Comparison of ENCODE assay signal across 13 mouse cellular contexts in genomic region chr17:27941698-27942097, GRCm38 (mm10). TPM values are rescaled to one million over a fixed set of nuclear protein-coding genes. Genes with fewer than 3 reads are reported as not detected.
A peak's percentile ranks its signal among the peaks of the same experiment; 100 is the strongest.
DNase-seq lines count a peak whose midpoint lies in the region; ATAC-seq lines count a peak whose summit lies in the region.
"Had no signal": no experiment of that assay in that cellular context is flagged by ENCODE, and none has a peak within 500 bp of the region (broad histone marks: within the 10 kb centered on the region; RNA-seq: fewer than 3 reads in every experiment).

No protein-coding gene starts in this region.

- H3K36me3 ChIP-seq in stomach, embryonic 16.5 days (ENCODE audit: control insufficient read depth, insufficient read depth, low read length) = no peaks in the 10 kb centered on the region
- H3K36me3 ChIP-seq: embryonic facial prominence, embryonic 12.5 days; forebrain, embryonic 10.5 days had no signal

- peak; percentile 86 for DNase-seq in heart, adult 11 months
- no peak for DNase-seq in heart, postnatal 14 days
- peak; percentile 51 for DNase-seq in lung, postnatal 10 days
- DNase-seq in lung, adult 18-20 months = no peak
- peak; percentile 59 for DNase-seq in cerebellum, adult 9-10 months
- no peak for DNase-seq in urinary bladder, postnatal 4 days (ENCODE audit: low spot score in 2 of 2)
- DNase-seq in adrenal gland, postnatal 25 days = no peak
- DNase-seq: liver, postnatal 0 days; retina, postnatal 1 day had no signal

- no peak for ATAC-seq in stomach, embryonic 16.5 days (ENCODE audit: insufficient read depth, low FRiP score)
- ATAC-seq: activated CD4-positive, CD25-positive, alpha-beta regulatory T cell, adult 4 months; liver, postnatal 0 days had no signal

- H3K9me3 ChIP-seq in stomach, embryonic 16.5 days (replicated peaks; ENCODE audit: control insufficient read depth, low read length) = no peaks in the 10 kb centered on the region
- H3K9me3 ChIP-seq: embryonic facial prominence, embryonic 12.5 days; forebrain, embryonic 10.5 days had no signal

- no peaks in the 10 kb centered on the region for H3K27me3 ChIP-seq in stomach, embryonic 16.5 days (ENCODE audit: control insufficient read depth, insufficient read depth, low read length)
- H3K27me3 ChIP-seq: embryonic facial prominence, embryonic 12.5 days had no signal

- H3K4me3 ChIP-seq in stomach, embryonic 16.5 days (replicated peaks; ENCODE audit: low read length) = no peak overlapping the region
- H3K4me3 ChIP-seq: embryonic facial prominence, embryonic 12.5 days; forebrain, embryonic 10.5 days had no signal

- no peak overlapping the region for H3K4me2 ChIP-seq in stomach, embryonic 16.5 days (ENCODE audit: low read depth, low read length)
- H3K4me2 ChIP-seq: embryonic facial prominence, embryonic 12.5 days had no signal

- H3K9ac ChIP-seq in stomach, embryonic 16.5 days (ENCODE audit: low read length) = no peak overlapping the region
- H3K9ac ChIP-seq: embryonic facial prominence, embryonic 12.5 days; liver, postnatal 0 days had no signal

- H3K4me1 ChIP-seq in stomach, embryonic 16.5 days (ENCODE audit: control insufficient read depth, insufficient read depth, low read length) = peaks cover 58% of the 10 kb centered on the region

- WGBS in stomach, embryonic 16.5 days = 57% methylated on average over 2 of the region's 2 CpGs

- intact Hi-C loops in heart, postnatal 14 days (cut with DNase I) = no loop called here

- H3K27ac ChIP-seq in stomach, embryonic 16.5 days (ENCODE audit: low read length) = peak overlapping the region; percentile 33; the same call in 1 of the 2 replicates
- H3K27ac ChIP-seq: forebrain, embryonic 10.5 days had no signal

RNA-seq across cellular contexts. Expression of gene Taf11, which starts 32.1 kb away (rescaled TPM):
- total RNA-seq in heart, postnatal 14 days (2021) = 10 to 100 TPM; 21.6 to 23.7 TPM
- polyA plus RNA-seq in stomach, embryonic 16.5 days (2015; fragmentation: Nextera tagmentation; extraction: Ambion mirVana) = 50.9 and 57.8 TPM in 2 replicates
- 24.4 and 34.9 TPM in 2 replicates for total RNA-seq in adrenal gland, postnatal 25 days (2021)

RNA-seq across cellular contexts. Expression of gene Anks1, which starts 32.6 kb away (rescaled TPM):
- total RNA-seq in heart, postnatal 14 days (2021) = 10 to 100 TPM; 75.5 to 79.3 TPM
- 14.5 and 15.3 TPM in 2 replicates for polyA plus RNA-seq in stomach, embryonic 16.5 days (2015; fragmentation: Nextera tagmentation; extraction: Ambion mirVana)
- 34.0 and 35.0 TPM in 2 replicates for total RNA-seq in adrenal gland, postnatal 25 days (2021)

Comparison
In these comparisons a context has a peak if more than half of its experiments do, and no peak if none do; other contexts are left out.
1. DNase-seq: peak in heart, adult 11 months (single experiment), lung, postnatal 10 days (single experiment) and cerebellum, adult 9-10 months (single experiment); none in heart, postnatal 14 days (0 of 2), lung, adult 18-20 months (0 of 2), urinary bladder, postnatal 4 days (0 of 2) and adrenal gland, postnatal 25 days (single experiment).